Mouse (Mus musculus) mammary gland, adult 2 months (tissue): ENCODE data around the gene Rere. TPM values are rescaled to one million over a fixed set of nuclear protein-coding genes. Genes with fewer than 3 reads are reported as not detected.

ENCODE experiments used
- polyA plus RNA-seq: library from polyadenylated mRNA; depleted of rRNA; stranded (reverse); fragments of >200 nt; gene quantifications from 2 replicates; pipeline ENCODE4 v1.2.3, GENCODE M21; 2012; ENCODE audit warnings: low replicate concordance; rRNA removed

The Rere gene
- 26.4 and 63.0 TPM in 2 replicates for polyA plus RNA-seq

GRCm38 (mm10) chr4:150281018-150281761 lies at the start of gene Rere:
Gene Rere, plus strand, starts transcription at chr4:150281646.

GRCm38 (mm10) chr4:150236521-150237481 lies 44.6 kb upstream of the Rere start, which contains the start of gene Eno1:
Gene Eno1, plus strand, starts transcription at chr4:150236721.

GRCm38 (mm10) chr4:150651390-150652277 lies 370.2 kb downstream of the Rere start, which contains the start of gene Slc45a1:
Gene Slc45a1, minus strand, starts transcription at chr4:150652174.

Other genes with a start within 250 kb of the Rere start
- 6.8 and 7.4 TPM in 2 replicates for gene Gpr157, start 194.3 kb upstream of the Rere start, polyA plus RNA-seq
- 42.0 and 53.1 TPM in 2 replicates for gene Slc2a5, start 162.4 kb upstream of the Rere start, polyA plus RNA-seq
- not detected in 2 replicates for gene Slc2a7, start 132.7 kb upstream of the Rere start, polyA plus RNA-seq
- gene Car6, start 80.3 kb upstream of the Rere start, polyA plus RNA-seq: 0.26 TPM in 1 of 2 replicates, not detected in the other
- gene Eno1, start 44.9 kb upstream of the Rere start, polyA plus RNA-seq: 482 and 589 TPM in 2 replicates